Mouse (Mus musculus): ENCODE results near the gene Cybc1. TPM values are rescaled to one million over a fixed set of nuclear protein-coding genes. Genes with fewer than 3 reads are reported as not detected.
A peak's percentile ranks its signal among the peaks of the same experiment; 100 is the strongest.

Gene Cybc1
- 87.4 and 106 TPM in 2 replicates for polyA plus RNA-seq (2012; rRNA removed)

GRCm38 (mm10) chr11:121229018-121229439 lies at the start of gene Cybc1:
TSS of gene Cybc1 (minus strand) at chr11:121229322.
- H3K27me3 ChIP-seq (ENCODE audit: control insufficient read depth, insufficient read depth, low read length), result no peaks in the 10 kb centered on the region
- WGBS, result under 1% methylated on average over 23 of the region's 23 CpGs
- peak within 1 kb of the TSS; percentile 92 for H3K4me3 ChIP-seq (ENCODE audit: control insufficient read depth, insufficient read depth, low read length)
- peaks cover 32% of the 10 kb centered on the region for H3K36me3 ChIP-seq (ENCODE audit: control insufficient read depth, insufficient read depth, low read length)
- TF ChIP-seq POLR2A (IDR thresholded peaks at IDR 0.05; ENCODE audit: control insufficient read depth, extremely low read depth, insufficient read depth, low read length, poor library complexity) (peak; percentile 79), CTCF (IDR thresholded peaks at IDR 0.05; ENCODE audit: borderline replicate concordance, control insufficient read depth, extremely low read depth, insufficient read depth, low read length, poor library complexity) (peak; percentile 72; the same call in 1 of the 2 replicates)
- peak; percentile 84 for DNase-seq
- peaks cover 10% of the 10 kb centered on the region for H3K4me1 ChIP-seq (replicated peaks; ENCODE audit: control insufficient read depth, insufficient read depth, low read length)
- H3K27ac ChIP-seq (ENCODE audit: control insufficient read depth, insufficient read depth, low read length), result peak within 1 kb of the TSS; percentile 78

- H3K4me1 ChIP-seq (replicated peaks; ENCODE audit: control insufficient read depth, insufficient read depth, low read length), result no peaks in the 10 kb centered on the region
- H3K27ac ChIP-seq (ENCODE audit: control insufficient read depth, insufficient read depth, low read length), result no peak overlapping the region
- no peaks in the 10 kb centered on the region for H3K36me3 ChIP-seq (ENCODE audit: control insufficient read depth, insufficient read depth, low read length)
- DNase-seq, result no peak
- TF ChIP-seq CTCF (IDR thresholded peaks at IDR 0.05; ENCODE audit: borderline replicate concordance, control insufficient read depth, extremely low read depth, insufficient read depth, low read length, poor library complexity) (no peak), POLR2A (IDR thresholded peaks at IDR 0.05; ENCODE audit: control insufficient read depth, extremely low read depth, insufficient read depth, low read length, poor library complexity) (no peak)
- H3K27me3 ChIP-seq (ENCODE audit: control insufficient read depth, insufficient read depth, low read length), result no peaks in the 10 kb centered on the region
- H3K4me3 ChIP-seq (ENCODE audit: control insufficient read depth, insufficient read depth, low read length), result no peak overlapping the region
- WGBS, result 89% methylated on average over 3 of the region's 3 CpGs
Observed at GRCm38 (mm10) chr11:121278011-121278410, 48.9 kb upstream of the Cybc1 start.

GRCm38 (mm10) chr11:121277516-121277915 lies 48.4 kb upstream of the Cybc1 start:
- no peaks in the 10 kb centered on the region for H3K27me3 ChIP-seq (ENCODE audit: control insufficient read depth, insufficient read depth, low read length)
- no peak overlapping the region for H3K27ac ChIP-seq (ENCODE audit: control insufficient read depth, insufficient read depth, low read length)
- no peak overlapping the region for H3K4me3 ChIP-seq (ENCODE audit: control insufficient read depth, insufficient read depth, low read length)
- WGBS, result 97% methylated on average over 8 of the region's 8 CpGs
- no peaks in the 10 kb centered on the region for H3K4me1 ChIP-seq (replicated peaks; ENCODE audit: control insufficient read depth, insufficient read depth, low read length)
- no peak for DNase-seq
- TF ChIP-seq POLR2A (IDR thresholded peaks at IDR 0.05; ENCODE audit: control insufficient read depth, extremely low read depth, insufficient read depth, low read length, poor library complexity) (no peak), CTCF (IDR thresholded peaks at IDR 0.05; ENCODE audit: borderline replicate concordance, control insufficient read depth, extremely low read depth, insufficient read depth, low read length, poor library complexity) (no peak)
- no peaks in the 10 kb centered on the region for H3K36me3 ChIP-seq (ENCODE audit: control insufficient read depth, insufficient read depth, low read length)

GRCm38 (mm10) chr11:121261074-121261473 lies 32.0 kb upstream of the Cybc1 start:
- 48% methylated on average over 2 of the region's 2 CpGs for WGBS
- H3K27ac ChIP-seq (ENCODE audit: control insufficient read depth, insufficient read depth, low read length), result no peak overlapping the region
- no peak for TF ChIP-seq POLR2A (IDR thresholded peaks at IDR 0.05; ENCODE audit: control insufficient read depth, extremely low read depth, insufficient read depth, low read length, poor library complexity)
- no peak for TF ChIP-seq CTCF (IDR thresholded peaks at IDR 0.05; ENCODE audit: borderline replicate concordance, control insufficient read depth, extremely low read depth, insufficient read depth, low read length, poor library complexity)
- H3K36me3 ChIP-seq (ENCODE audit: control insufficient read depth, insufficient read depth, low read length), result no peaks in the 10 kb centered on the region; the same call in 1 of the 2 replicates
- H3K27me3 ChIP-seq (ENCODE audit: control insufficient read depth, insufficient read depth, low read length), result no peaks in the 10 kb centered on the region
- H3K4me1 ChIP-seq (replicated peaks; ENCODE audit: control insufficient read depth, insufficient read depth, low read length), result peaks cover 9% of the 10 kb centered on the region
- H3K4me3 ChIP-seq (ENCODE audit: control insufficient read depth, insufficient read depth, low read length), result peak overlapping the region; percentile 80
- DNase-seq, result no peak

- Histone ChIP-seq H3K27me3 (ENCODE audit: control insufficient read depth, insufficient read depth, low read length) (no peaks in the 10 kb centered on the region), H3K36me3 (ENCODE audit: control insufficient read depth, insufficient read depth, low read length) (peaks cover under 1% of the 10 kb centered on the region; the same call in 1 of the 2 replicates), H3K4me1 (replicated peaks; ENCODE audit: control insufficient read depth, insufficient read depth, low read length) (peaks cover 9% of the 10 kb centered on the region), H3K4me3 (ENCODE audit: control insufficient read depth, insufficient read depth, low read length) (peak overlapping the region; percentile 80), H3K27ac (ENCODE audit: control insufficient read depth, insufficient read depth, low read length) (no peak overlapping the region)
- 2% methylated on average over 59 of the region's 60 CpGs for WGBS
- TF ChIP-seq POLR2A (IDR thresholded peaks at IDR 0.05; ENCODE audit: control insufficient read depth, extremely low read depth, insufficient read depth, low read length, poor library complexity) (no peak), CTCF (IDR thresholded peaks at IDR 0.05; ENCODE audit: borderline replicate concordance, control insufficient read depth, extremely low read depth, insufficient read depth, low read length, poor library complexity) (peak; percentile 33; the same call in 1 of the 2 replicates)
- DNase-seq, result peak; percentile 41
Observed at GRCm38 (mm10) chr11:121260211-121260906, 31.2 kb upstream of the Cybc1 start.

GRCm38 (mm10) chr11:121259160-121260100 lies 30.3 kb upstream of the Cybc1 start, which contains the start of gene Foxk2:
TSS of gene Foxk2 (plus strand) at chr11:121259990.
- DNase-seq, result peak; percentile 91
- TF ChIP-seq POLR2A (IDR thresholded peaks at IDR 0.05; ENCODE audit: control insufficient read depth, extremely low read depth, insufficient read depth, low read length, poor library complexity), result peak; percentile 41; the same call in 1 of the 2 replicates
- 0 out of 2 replicates have a peak, but pooled peaks have one; percentile 14 for TF ChIP-seq CTCF (IDR thresholded peaks at IDR 0.05; ENCODE audit: borderline replicate concordance, control insufficient read depth, extremely low read depth, insufficient read depth, low read length, poor library complexity)

More at GRCm38 (mm10) chr11:121259160-121260100, 30.3 kb upstream of the Cybc1 start, which contains the start of gene Foxk2:
- 3% methylated on average over 79 of the region's 91 CpGs for WGBS
- H3K27me3 ChIP-seq (ENCODE audit: control insufficient read depth, insufficient read depth, low read length), result no peaks in the 10 kb centered on the region
- peaks cover 10% of the 10 kb centered on the region; the same call in 1 of the 2 replicates for H3K36me3 ChIP-seq (ENCODE audit: control insufficient read depth, insufficient read depth, low read length)
- peak within 1 kb of the TSS; percentile 80 for H3K4me3 ChIP-seq (ENCODE audit: control insufficient read depth, insufficient read depth, low read length)
- H3K4me1 ChIP-seq (replicated peaks; ENCODE audit: control insufficient read depth, insufficient read depth, low read length), result peaks cover 9% of the 10 kb centered on the region
- H3K27ac ChIP-seq (ENCODE audit: control insufficient read depth, insufficient read depth, low read length), result peak within 1 kb of the TSS; percentile 26; the same call in 1 of the 2 replicates

Data from thymus, adult 2 months (tissue).